Mouse (Mus musculus) kidney, embryonic 16.5 days (tissue): ENCODE data around the gene Trpm8. TPM values are rescaled to one million over a fixed set of nuclear protein-coding genes. Genes with fewer than 3 reads are reported as not detected.

Experiments used
- ATAC-seq: fragments of 200-750 bp; cut with Nextera tagmentation; 2 replicates; pipeline ENCODE4 v1.8.0; 2017; ENCODE audit warnings: moderate TSS enrichment; ENCODE audit not compliant: low FRiP score, low TSS enrichment
- H3K27ac ChIP-seq: fragments of 300-500 bp; sonication (generic); 2 replicates; pipeline ENCODE4 v1.5.1; 2014; ENCODE audit warnings: low read length
- H3K27me3 ChIP-seq: fragments of 300-500 bp; sonication (generic); 2 replicates; pipeline ENCODE4 v1.6.1; 2014; ENCODE audit warnings: low read length, control low read depth, mixed read lengths; ENCODE audit not compliant: insufficient read depth
- H3K36me3 ChIP-seq: fragments of 300-500 bp; sonication (generic); 2 replicates; pipeline ENCODE4 v1.6.1; 2014; ENCODE audit warnings: low read length, control low read depth, mixed read lengths; ENCODE audit not compliant: insufficient read depth
- H3K4me1 ChIP-seq: fragments of 300-500 bp; sonication (generic); 2 replicates; pipeline ENCODE4 v1.6.1; 2014; ENCODE audit warnings: low read length, control low read depth, mixed read lengths; ENCODE audit not compliant: insufficient read depth
- H3K4me2 ChIP-seq: fragments of 300-500 bp; sonication (generic); replicated peaks from 2 replicates; pipeline ENCODE4 v1.6.1; 2014; ENCODE audit warnings: low read depth, low read length
- H3K4me3 ChIP-seq: fragments of 300-500 bp; sonication (generic); 2 replicates; pipeline ENCODE4 v1.5.1; 2014; ENCODE audit warnings: mild to moderate bottlenecking, low read length
- H3K9ac ChIP-seq: fragments of 300-500 bp; sonication (generic); replicated peaks from 2 replicates; pipeline ENCODE4 v1.6.1; 2014; ENCODE audit warnings: low read length
- H3K9me3 ChIP-seq: fragments of 300-500 bp; sonication (generic); 2 replicates; pipeline ENCODE4 v1.6.1; 2016; ENCODE audit warnings: low read length, control low read depth
- WGBS: fragments of 180-500 bp; shearing (Covaris S2); extraction: QIAGEN DNeasy Blood & Tissue Kit; methylation state at CpG from one replicate; pipeline ENCODE4 v1.1.7; 2014; 5-methylcytosine and 5-hydroxymethylcytosine counted together
- polyA plus RNA-seq: library from polyadenylated mRNA; unstranded; fragments of >200 nt; fragmentation: Nextera tagmentation; extraction: Ambion mirVana; gene quantifications from 2 replicates; pipeline ENCODE4 v1.2.1, GENCODE M21; 2015

Trpm8 gene
- polyA plus RNA-seq, 1 experiment from 2014 or later: not detected

GRCm38 (mm10) chr1:88273832-88274231, 3.6 kb upstream of the Trpm8 start:
- Histone ChIP-seq H3K9ac (no peak overlapping the region), H3K36me3 (peaks cover 56% of the 10 kb centered on the region), H3K9me3 (no peaks in the 10 kb centered on the region), H3K27ac (no peak overlapping the region), H3K4me2 (no peak overlapping the region), H3K4me3 (no peak overlapping the region), H3K27me3 (no peaks in the 10 kb centered on the region), H3K4me1 (peaks cover 13% of the 10 kb centered on the region)
- no peak for ATAC-seq
- WGBS: 81% methylated on average over 4 of the region's 4 CpGs

GRCm38 (mm10) chr1:88274371-88275077, 2.9 kb upstream of the Trpm8 start:
- 74% methylated on average over 11 of the region's 11 CpGs for WGBS
- Histone ChIP-seq H3K27me3 (no peaks in the 10 kb centered on the region), H3K4me1 (peaks cover 13% of the 10 kb centered on the region), H3K4me2 (no peak overlapping the region), H3K9ac (no peak overlapping the region), H3K4me3 (no peak overlapping the region), H3K27ac (no peak overlapping the region), H3K9me3 (no peaks in the 10 kb centered on the region), H3K36me3 (peaks cover 49% of the 10 kb centered on the region)
- ATAC-seq: no peak

- peaks cover 13% of the 10 kb centered on the region for H3K4me1 ChIP-seq
- peak overlapping the region; percentile 53; the same call in 1 of the 2 replicates for H3K4me2 ChIP-seq
- no peak for ATAC-seq
- H3K36me3 ChIP-seq: peaks cover 43% of the 10 kb centered on the region
- H3K27ac ChIP-seq: no peak overlapping the region
- H3K9me3 ChIP-seq: no peaks in the 10 kb centered on the region
- H3K4me3 ChIP-seq: no peak overlapping the region
- H3K27me3 ChIP-seq: no peaks in the 10 kb centered on the region
- 69% methylated on average over 13 of the region's 13 CpGs for WGBS
- H3K9ac ChIP-seq: no peak overlapping the region
Observed at GRCm38 (mm10) chr1:88275078-88275680, 2.3 kb upstream of the Trpm8 start.

GRCm38 (mm10) chr1:88275698-88276523, 1.6 kb upstream of the Trpm8 start:
- no peaks in the 10 kb centered on the region for H3K27me3 ChIP-seq
- WGBS: 66% methylated on average over 13 of the region's 13 CpGs
- no peak overlapping the region for H3K27ac ChIP-seq
- H3K9me3 ChIP-seq: no peaks in the 10 kb centered on the region
- H3K4me3 ChIP-seq: peak overlapping the region; percentile 52
- H3K9ac ChIP-seq: peak overlapping the region; percentile 70
- H3K36me3 ChIP-seq: peaks cover 43% of the 10 kb centered on the region
- H3K4me1 ChIP-seq: peaks cover 13% of the 10 kb centered on the region
- H3K4me2 ChIP-seq: peak overlapping the region; percentile 53
- ATAC-seq: no peak

GRCm38 (mm10) chr1:88276524-88277097, 850 bp upstream of the Trpm8 start:
- 24% methylated on average over 10 of the region's 10 CpGs for WGBS
- ATAC-seq: peak; percentile 36

GRCm38 (mm10) chr1:88277818-88278511, 504 bp downstream of the Trpm8 start:
- Histone ChIP-seq H3K4me1 (peaks cover 13% of the 10 kb centered on the region), H3K36me3 (peaks cover 25% of the 10 kb centered on the region), H3K27me3 (no peaks in the 10 kb centered on the region), H3K9ac (peak overlapping the region; percentile 70), H3K27ac (0 out of 2 replicates have a peak overlapping the region, but pooled peaks have one; percentile 74), H3K9me3 (peaks cover 3% of the 10 kb centered on the region; the same call in 1 of the 2 replicates), H3K4me2 (peak overlapping the region; percentile 53), H3K4me3 (peak overlapping the region; percentile 52)
- peak; percentile 1; the same call in 1 of the 2 replicates for ATAC-seq
- 67% methylated on average over 18 of the region's 18 CpGs for WGBS

More at GRCm38 (mm10) chr1:88276524-88277097, 850 bp upstream of the Trpm8 start:
- Histone ChIP-seq H3K4me3 (peak overlapping the region; percentile 52), H3K4me2 (peak overlapping the region; percentile 53), H3K36me3 (peaks cover 38% of the 10 kb centered on the region), H3K27ac (peak overlapping the region; percentile 74), H3K27me3 (no peaks in the 10 kb centered on the region), H3K4me1 (peaks cover 13% of the 10 kb centered on the region), H3K9ac (peak overlapping the region; percentile 70), H3K9me3 (no peaks in the 10 kb centered on the region)

GRCm38 (mm10) chr1:88279111-88280005, 1.9 kb downstream of the Trpm8 start:
- peaks cover 13% of the 10 kb centered on the region for H3K4me1 ChIP-seq
- H3K9me3 ChIP-seq: peaks cover 15% of the 10 kb centered on the region; the same call in 1 of the 2 replicates
- no peak overlapping the region for H3K9ac ChIP-seq
- WGBS: 65% methylated on average over 9 of the region's 9 CpGs
- no peak overlapping the region for H3K4me3 ChIP-seq
- H3K4me2 ChIP-seq: no peak overlapping the region
- peaks cover 13% of the 10 kb centered on the region for H3K36me3 ChIP-seq
- ATAC-seq: no peak
- H3K27me3 ChIP-seq: no peaks in the 10 kb centered on the region
- no peak overlapping the region for H3K27ac ChIP-seq

DNA sequence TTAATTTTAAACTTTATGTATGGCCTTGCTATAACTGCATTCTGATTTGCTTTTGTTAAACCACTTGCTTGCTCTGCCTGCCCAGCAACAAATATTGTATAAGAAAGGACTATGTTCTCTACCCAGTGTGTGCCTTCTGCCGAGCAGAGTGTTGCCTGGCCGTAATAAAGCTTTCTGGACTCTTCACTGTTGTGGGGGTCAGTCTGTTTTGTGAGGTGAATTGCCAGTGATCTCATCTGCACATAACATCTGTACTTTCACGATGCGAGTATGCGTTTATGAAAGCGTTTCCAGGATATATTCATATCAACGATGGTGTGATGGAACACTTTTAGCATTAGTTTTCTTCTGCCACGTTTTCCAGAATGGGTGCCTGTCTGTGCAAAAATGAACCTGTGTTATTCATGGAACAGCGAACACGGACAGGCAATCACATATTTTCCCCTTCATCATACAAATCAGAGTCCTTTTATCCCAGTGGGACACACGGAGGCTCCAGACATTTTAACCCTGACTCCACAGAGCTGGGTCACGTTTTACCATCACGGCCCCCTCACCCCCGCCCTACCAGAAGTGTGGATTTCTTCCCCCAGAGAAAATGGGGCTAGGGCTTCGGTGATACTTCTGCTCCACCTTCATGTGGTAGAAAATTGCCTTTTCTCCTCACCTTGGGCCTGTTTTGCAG, 2.7 kb downstream of the Trpm8 start:
- WGBS: 71% methylated on average over 15 of the region's 15 CpGs
- no peak overlapping the region for H3K4me3 ChIP-seq
- ATAC-seq: no peak
- no peak overlapping the region for H3K4me2 ChIP-seq
- H3K9ac ChIP-seq: no peak overlapping the region
- H3K27me3 ChIP-seq: no peaks in the 10 kb centered on the region
- no peak overlapping the region for H3K27ac ChIP-seq
- peaks cover 23% of the 10 kb centered on the region for H3K9me3 ChIP-seq
- H3K36me3 ChIP-seq: peaks cover 5% of the 10 kb centered on the region; the same call in 1 of the 2 replicates
- peaks cover 13% of the 10 kb centered on the region for H3K4me1 ChIP-seq
